Mouse (Mus musculus): ENCODE measurements around the gene Abcf2. TPM values are rescaled to one million over a fixed set of nuclear protein-coding genes. Genes with fewer than 3 reads are reported as not detected.

Gene Abcf2
- total RNA-seq, 2 experiments from 2014 or later, result 45.4 to 113 TPM

DNA sequence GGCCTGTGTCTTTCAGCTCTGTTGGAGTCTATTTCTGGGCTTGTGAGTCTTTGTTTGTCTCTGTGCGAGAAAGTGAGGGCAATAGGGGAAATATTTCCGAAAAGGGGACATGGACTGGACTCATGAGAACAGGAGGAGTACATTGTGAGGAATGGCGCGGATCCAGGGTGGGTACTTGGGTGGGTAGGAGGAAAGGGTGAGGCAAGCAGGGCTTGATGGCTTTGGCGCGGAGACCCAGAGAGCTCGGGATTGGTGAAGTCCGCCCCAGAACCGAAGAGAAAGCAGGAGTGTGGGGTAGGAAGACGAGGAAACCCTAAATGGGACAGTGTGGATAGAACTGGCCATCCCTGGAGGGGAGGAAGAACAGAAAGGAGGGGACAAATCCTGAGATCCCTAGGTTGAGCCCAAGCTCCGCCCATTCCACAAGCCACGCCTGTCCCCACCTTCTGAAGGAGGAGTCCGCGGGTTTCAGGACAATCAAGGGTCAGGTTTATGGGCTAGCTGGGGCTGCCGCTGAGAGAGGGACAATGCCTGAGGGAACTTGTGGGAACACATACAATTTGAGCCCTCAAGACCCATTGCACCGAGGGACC, 25.6 kb upstream of the Abcf2 start:
- ATAC-seq (replicated peaks; ENCODE audit: poor library complexity), result peak; percentile 29; the same call in 1 of the 2 replicates

DNA sequence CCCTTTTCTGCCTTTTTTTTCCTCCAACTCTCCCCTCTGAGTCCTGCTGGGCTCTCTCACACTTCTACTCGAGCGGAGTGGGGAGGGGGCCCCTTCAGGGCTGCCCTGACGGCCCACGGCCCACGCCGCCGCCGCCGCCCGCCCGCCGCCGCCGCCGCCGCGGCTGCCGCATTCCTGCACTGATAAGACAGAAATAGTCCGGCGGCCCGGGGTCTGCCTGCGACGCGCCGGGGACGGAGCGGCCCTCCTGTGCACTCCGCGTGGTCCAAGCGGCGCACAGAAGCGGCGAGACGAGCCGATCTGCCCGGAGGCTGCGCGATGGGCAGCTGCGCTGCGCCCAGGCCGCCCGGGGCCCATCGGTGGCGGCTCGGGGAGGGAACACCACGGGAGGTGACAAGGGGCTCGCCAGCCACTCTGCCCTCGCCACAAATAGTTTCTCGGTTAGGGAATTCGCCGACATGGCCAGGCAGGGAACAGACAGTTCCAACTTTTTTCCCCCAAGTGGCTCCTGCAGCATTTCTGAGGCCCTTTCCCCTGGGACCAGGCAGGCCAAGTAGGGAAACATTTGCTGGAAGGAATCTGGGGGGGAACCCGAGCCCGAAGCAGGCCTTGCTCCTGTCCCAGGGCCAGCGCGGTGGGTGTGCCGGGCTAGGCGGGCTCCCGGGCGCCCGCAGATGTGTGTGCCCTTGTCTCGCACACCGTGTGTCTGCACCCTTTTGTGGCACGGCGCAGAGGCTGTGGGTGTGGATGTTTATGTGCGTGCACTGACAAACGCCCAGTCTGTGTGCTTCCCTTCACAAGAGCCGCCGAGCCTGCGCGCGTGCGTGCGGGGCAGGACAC, 24.9 kb upstream of the Abcf2 start:
- 0 out of 2 replicates have a peak, but pooled peaks have one; percentile 18 for ATAC-seq (replicated peaks; ENCODE audit: poor library complexity)

GRCm38 (mm10) chr5:24601071-24601835, 24.0 kb upstream of the Abcf2 start:
- ATAC-seq (replicated peaks; ENCODE audit: poor library complexity), result no peak

DNA sequence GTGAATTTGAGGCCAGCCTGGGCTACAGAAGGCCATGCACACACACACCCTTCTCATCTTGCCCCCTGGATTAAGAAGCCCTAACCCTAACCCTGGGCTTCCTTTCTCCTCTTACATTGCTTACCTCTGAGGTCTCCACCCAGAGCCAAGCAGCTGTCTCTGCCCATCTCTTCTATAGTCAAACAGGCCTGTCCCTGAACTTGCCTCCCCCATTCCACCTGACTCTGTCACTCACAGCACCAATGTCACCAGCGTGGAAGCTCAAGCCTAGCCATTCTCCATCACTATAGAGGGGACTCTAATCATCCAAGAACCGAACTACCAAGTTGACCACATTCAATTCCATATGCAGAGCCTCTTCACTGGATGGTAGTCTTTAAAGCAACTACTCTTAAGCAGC, 23.0 kb upstream of the Abcf2 start:
- no peak for ATAC-seq (replicated peaks; ENCODE audit: poor library complexity)

DNA sequence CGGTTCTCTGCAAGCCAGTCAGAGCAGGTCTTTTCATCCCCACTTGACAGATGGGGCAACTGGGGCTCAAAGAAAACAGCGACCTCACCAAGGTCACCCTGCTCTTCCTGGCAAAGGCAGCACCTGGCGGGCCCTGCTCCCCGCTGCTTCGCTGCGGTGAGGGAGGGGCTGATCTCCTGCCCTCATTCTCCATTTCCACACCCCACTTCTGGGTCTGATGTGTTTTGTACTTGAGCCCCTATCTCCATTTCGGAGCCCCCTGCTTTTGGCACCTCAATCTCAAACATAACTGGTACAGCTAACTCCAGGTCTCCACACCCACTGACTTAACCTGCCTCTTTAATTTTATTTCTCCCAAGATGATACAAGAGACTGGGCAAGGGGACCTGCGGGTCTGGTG, 21.9 kb upstream of the Abcf2 start:
- ATAC-seq (replicated peaks; ENCODE audit: poor library complexity), result no peak

DNA sequence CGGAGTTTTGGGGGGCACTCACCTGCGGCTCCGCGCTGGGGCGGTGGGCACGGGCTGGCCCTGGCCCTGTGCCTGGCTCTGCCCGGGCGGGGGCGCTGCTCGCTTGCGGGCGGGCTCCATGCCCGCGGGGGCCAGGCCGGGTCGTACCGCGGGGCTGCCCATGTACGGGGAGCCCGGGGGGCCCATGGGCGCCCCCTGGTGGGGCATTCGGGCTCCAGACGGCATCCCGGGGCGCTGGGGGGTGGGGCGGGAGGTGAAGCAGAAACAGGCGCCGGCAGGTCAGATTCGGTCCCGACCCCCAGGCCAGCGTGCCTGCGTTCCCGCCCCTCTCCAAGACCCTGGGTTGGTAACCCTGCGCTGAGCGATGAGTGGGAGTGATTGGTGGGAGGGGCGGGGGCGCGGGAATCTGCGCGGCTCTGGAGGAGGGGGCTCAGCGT, 21.3 kb upstream of the Abcf2 start:
- ATAC-seq (replicated peaks; ENCODE audit: poor library complexity), result peak; percentile 30; the same call in 1 of the 2 replicates

- no peak for ATAC-seq (replicated peaks; ENCODE audit: poor library complexity)
Observed at GRCm38 (mm10) chr5:24597901-24598569, 20.8 kb upstream of the Abcf2 start.

DNA sequence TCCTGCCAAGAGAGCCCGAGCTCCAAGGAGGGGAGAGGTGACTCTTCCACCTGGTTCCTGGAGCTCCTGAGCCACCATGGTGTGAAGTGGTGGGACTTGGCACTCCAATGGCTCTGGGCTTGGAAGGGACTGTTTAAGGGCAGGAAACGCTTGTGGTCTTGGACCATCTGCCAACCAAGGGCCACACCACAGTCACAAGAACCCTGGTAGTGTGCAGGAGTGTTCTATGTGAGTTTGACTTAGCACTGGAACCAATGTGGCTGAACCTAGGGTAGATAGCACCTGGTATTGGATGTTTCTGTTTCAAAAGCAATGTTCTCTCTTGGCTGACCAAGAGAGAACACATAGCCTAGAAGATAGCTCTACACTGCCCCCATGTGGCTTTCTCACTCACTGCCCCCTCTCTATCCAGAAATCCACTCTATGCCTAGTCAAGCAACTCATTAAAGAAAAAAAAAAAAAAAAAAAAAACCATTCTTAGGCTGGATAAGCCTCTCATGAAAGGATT, 20.0 kb upstream of the Abcf2 start:
- peak; percentile 73 for ATAC-seq (replicated peaks; ENCODE audit: poor library complexity)

DNA sequence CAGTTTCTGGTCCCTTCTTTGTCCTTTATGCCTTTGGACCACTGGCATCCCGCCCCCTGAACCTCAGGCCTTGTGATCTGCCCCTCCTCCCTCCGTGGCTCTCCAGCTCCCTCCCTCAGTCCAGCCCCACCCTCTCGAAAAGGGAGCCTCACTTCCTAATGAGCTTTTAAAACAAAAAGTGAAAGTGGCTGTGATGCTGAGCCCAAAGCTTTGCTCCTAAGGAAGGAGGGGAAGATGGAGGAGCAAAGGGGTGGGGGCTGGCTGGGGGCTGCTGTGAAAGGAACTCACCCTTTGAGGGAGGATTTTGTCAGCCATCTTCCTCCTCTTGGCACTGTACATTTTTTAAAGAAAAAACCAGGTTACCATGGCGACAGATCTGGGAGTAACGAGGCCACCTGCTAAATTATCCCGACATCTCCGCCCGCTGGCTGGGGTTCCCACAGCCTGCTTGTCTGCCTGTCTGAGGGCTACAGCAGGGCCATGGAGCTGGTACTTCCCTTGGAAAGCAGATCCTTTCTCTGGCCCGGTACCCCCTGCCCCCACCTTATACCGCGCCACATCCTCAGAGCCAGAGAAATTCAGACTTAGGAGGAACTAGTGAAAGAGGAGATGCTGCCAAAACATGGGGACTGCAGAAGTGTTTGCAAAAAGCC, 19.4 kb upstream of the Abcf2 start:
- 0 out of 2 replicates have a peak, but pooled peaks have one; percentile 5 for ATAC-seq (replicated peaks; ENCODE audit: poor library complexity)

DNA sequence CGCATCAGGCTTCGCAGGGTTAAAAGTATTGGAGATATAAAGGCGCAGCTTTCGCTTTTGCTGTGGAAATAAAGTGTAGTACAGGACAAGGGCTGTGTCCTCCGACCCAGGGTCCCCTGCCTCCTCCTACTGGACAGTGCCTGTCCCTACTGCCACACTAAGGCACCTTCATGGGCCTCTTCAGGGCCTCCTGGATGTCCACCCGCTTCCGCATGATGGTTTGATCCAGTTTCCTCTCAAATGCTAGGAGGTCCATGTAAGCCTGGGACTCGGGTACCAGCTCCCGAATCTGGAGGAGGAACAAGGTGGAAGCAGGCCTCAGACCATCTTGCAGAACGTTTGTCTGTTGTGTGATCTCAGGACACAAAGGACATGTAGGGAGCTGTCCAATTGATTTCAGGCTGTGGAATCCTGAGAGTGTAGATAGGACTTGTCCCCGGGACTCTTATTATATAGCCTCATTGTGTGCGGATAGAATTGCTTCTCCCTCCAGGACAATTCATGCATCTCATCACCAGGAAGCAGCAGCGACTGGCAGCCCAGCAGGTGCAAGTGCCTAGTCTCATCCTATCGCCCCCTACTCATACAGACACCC, 18.6 kb upstream of the Abcf2 start:
- ATAC-seq (replicated peaks; ENCODE audit: poor library complexity), result no peak

DNA sequence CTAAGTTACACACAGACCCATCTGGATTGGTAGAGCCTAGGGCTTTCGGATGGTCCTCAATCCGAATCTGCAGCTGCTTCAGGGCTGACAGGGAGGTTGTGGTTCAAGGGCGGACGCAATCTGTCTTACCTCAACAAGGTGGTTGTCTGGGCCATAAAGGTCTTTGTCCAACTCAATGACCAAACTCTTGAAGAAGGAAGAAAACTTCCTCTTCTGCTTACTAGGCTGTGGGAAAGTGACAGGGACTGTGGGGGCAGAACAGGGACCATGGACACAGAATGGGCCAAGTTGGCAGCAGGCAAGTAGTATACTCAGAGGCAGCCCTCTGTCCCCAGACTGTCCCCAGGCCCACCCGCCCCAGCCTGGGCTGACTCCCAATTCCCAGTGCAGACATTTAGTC, 18.0 kb upstream of the Abcf2 start:
- no peak for ATAC-seq (replicated peaks; ENCODE audit: poor library complexity)

DNA sequence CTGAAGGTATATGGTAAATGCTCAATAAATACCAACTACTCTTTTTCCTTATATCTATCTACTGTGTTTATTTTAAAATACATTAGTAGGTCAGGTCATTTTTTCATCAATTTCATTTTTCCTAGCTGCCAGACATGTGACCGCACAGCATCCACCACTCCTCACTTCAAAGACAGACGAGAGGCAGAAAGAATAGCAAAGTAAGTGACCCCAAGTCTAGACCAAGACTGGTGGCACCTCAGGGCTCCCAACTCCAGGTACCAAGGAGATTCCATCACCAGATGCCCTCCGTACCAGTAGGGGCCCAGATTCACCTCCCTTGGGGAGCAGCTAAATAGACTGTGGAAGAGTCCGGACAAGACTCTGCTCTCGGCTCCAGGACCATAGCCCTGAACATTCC, 17.1 kb upstream of the Abcf2 start:
- ATAC-seq (replicated peaks; ENCODE audit: poor library complexity), result no peak

DNA sequence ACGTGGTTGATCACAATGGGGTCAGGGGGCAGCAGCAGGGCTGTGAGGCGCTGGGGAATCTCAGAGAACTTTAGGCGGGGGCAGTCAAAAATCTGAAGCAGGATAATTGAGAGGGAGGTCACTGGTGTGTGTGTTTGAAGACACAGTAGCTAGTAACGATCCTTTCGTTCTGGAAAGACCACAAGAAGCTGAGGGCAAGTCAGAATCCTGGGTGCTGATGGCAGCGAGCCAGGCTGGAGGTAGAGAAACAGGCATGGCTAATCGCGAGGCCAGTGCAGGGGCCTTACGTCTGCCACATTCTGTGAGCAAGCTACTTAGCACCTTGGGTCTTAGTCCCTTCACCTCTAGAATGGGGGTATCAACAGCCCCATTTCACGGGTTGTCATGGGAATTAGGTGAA, 16.7 kb upstream of the Abcf2 start:
- ATAC-seq (replicated peaks; ENCODE audit: poor library complexity), result no peak

DNA sequence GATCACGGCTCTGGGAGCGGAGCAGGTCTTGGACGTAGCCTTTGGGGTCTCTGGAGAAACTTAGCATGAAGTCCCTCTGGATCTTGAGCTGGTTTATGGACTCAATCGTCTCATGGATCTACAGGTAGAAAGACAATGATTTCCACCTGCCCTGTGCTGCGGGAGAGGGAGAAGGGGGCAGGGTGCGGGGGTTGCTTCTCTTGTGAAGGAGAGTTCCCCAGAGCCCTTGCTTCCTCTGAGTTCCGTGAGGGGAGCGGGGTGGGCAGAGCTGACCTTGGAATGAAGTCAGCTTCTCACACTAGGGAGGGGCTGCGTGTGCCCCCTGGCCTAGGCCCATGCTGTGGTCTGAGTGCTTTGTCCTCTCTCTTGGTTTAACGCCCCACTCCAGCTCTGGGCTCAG, 16.0 kb upstream of the Abcf2 start:
- ATAC-seq (replicated peaks; ENCODE audit: poor library complexity), result no peak

- ATAC-seq (replicated peaks; ENCODE audit: poor library complexity), result peak; percentile 36
Observed at GRCm38 (mm10) chr5:24592471-24593160, 15.3 kb upstream of the Abcf2 start.

DNA sequence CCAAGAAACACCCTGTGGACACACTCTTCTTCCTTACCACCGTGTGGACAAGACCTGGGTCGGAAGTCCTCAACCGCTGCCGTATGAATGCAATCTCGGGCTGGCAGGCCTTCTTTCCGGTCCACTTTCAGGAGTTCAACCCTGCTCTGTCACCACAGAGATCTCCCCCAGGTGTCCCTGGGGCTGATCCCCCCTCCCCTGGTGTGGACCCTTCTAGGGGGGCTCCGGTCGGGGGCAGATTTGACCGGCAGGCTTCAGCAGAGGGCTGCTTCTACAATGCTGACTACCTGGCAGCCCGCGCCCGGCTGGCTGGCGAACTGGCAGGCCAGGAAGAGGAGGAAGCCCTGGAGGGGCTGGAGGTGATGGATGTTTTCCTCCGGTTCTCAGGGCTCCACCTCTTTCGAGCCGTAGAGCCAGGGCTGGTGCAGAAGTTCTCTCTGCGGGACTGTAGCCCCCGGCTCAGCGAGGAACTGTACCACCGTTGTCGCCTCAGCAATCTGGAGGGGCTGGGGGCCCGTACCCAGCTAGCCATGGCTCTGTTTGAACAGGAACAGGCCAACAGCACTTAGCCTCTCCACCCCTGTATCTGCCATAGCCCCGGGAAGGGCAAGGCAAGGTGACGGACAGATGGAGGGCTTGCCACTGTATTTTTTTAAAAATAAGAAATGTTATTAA, 14.7 kb upstream of the Abcf2 start:
- 0 out of 2 replicates have a peak, but pooled peaks have one; percentile 11 for ATAC-seq (replicated peaks; ENCODE audit: poor library complexity)

DNA sequence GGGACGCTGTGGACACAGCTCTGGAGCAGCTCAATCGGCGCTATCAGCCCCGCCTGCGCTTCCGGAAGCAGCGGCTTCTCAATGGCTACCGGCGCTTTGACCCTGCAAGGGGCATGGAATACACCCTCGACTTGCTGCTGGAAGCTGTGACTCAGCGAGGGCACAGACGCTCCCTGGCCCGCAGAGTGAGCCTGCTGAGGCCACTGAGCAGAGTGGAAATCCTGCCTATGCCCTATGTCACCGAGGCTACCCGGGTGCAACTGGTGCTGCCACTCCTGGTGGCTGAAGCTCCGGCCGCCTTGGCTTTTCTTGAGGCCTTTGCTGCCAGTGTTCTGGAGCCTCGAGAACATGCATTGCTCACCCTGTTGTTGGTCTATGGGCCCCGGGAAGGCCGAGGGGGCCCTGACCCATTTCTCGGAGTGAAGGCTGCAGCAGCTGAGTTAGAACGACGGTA, 14.0 kb upstream of the Abcf2 start:
- ATAC-seq (replicated peaks; ENCODE audit: poor library complexity), result peak; percentile 27
